Mouse (Mus musculus): Measurements from ENCODE around the gene Rhbdf2.
"Not testable (repeated sequence)": the region's sequence is repeated elsewhere in the genome, so short reads cannot be mapped to it uniquely, and the experiment has no call there.

Rhbdf2 gene

GRCm38 (mm10) chr11:116643579-116644224 lies 16.9 kb upstream of the Rhbdf2 start:
- DNase-seq (ENCODE audit: low spot score in 2 of 2), result no peak

- peak; percentile 69 to 74 for DNase-seq (ENCODE audit: low spot score in 2 of 2)
Observed at GRCm38 (mm10) chr11:116642681-116643578, 16.1 kb upstream of the Rhbdf2 start.

- DNase-seq (ENCODE audit: low spot score in 2 of 2), result no peak
Observed at GRCm38 (mm10) chr11:116641731-116642130, 14.9 kb upstream of the Rhbdf2 start.

- DNase-seq (ENCODE audit: low spot score in 2 of 2), result peak in 1 of 2 experiments; percentile 38
Observed at GRCm38 (mm10) chr11:116641168-116641567, 14.3 kb upstream of the Rhbdf2 start.

- not testable (repeated sequence) for DNase-seq (ENCODE audit: low spot score in 2 of 2)
Observed at GRCm38 (mm10) chr11:116636607-116637006, 9.8 kb upstream of the Rhbdf2 start.

- no peak for DNase-seq (ENCODE audit: low spot score in 2 of 2)
Observed at GRCm38 (mm10) chr11:116632962-116633361, 6.1 kb upstream of the Rhbdf2 start.

GRCm38 (mm10) chr11:116630171-116630965 lies 3.5 kb upstream of the Rhbdf2 start:
- no peak for DNase-seq (ENCODE audit: low spot score in 2 of 2)

GRCm38 (mm10) chr11:116629472-116629871 lies 2.7 kb upstream of the Rhbdf2 start:
- no peak for DNase-seq (ENCODE audit: low spot score in 2 of 2)

GRCm38 (mm10) chr11:116628712-116629111 lies 1.9 kb upstream of the Rhbdf2 start:
- DNase-seq (ENCODE audit: low spot score in 2 of 2), result peak; percentile 76 to 81

- no peak for DNase-seq (ENCODE audit: low spot score in 2 of 2)
Observed at GRCm38 (mm10) chr11:116627072-116628020, 527 bp upstream of the Rhbdf2 start.

GRCm38 (mm10) chr11:116625081-116626000 lies 1.5 kb downstream of the Rhbdf2 start:
- peak; percentile 53 to 68 for DNase-seq (ENCODE audit: low spot score in 2 of 2)

GRCm38 (mm10) chr11:116624131-116624832 lies 2.5 kb downstream of the Rhbdf2 start:
- peak; percentile 84 to 87 for DNase-seq (ENCODE audit: low spot score in 2 of 2)

- no peak for DNase-seq (ENCODE audit: low spot score in 2 of 2)
Observed at GRCm38 (mm10) chr11:116623281-116624124, 3.3 kb downstream of the Rhbdf2 start.

- peak in 1 of 2 experiments; percentile 44 for DNase-seq (ENCODE audit: low spot score in 2 of 2)
Observed at GRCm38 (mm10) chr11:116621258-116621704, 5.5 kb downstream of the Rhbdf2 start.

- DNase-seq (ENCODE audit: low spot score in 2 of 2), result no peak
Observed at GRCm38 (mm10) chr11:116620559-116621253, 6.1 kb downstream of the Rhbdf2 start.

GRCm38 (mm10) chr11:116620073-116620472 lies 6.7 kb downstream of the Rhbdf2 start:
- DNase-seq (ENCODE audit: low spot score in 2 of 2), result peak; percentile 10 to 60

- DNase-seq (ENCODE audit: low spot score in 2 of 2), result no peak
Observed at GRCm38 (mm10) chr11:116619561-116619960, 7.3 kb downstream of the Rhbdf2 start.
